Mouse (Mus musculus) cerebellum, postnatal 36 days (tissue): Measurements from ENCODE around the gene Rap1a.

Experiments used
- DNase-seq, 2 experiments: peaks; one replicate each; pipeline ENCODE4 v3.0.0; 2021 to 2022; ENCODE audit warnings: mixed read lengths in 2 of 2

The Rap1a gene

DNA sequence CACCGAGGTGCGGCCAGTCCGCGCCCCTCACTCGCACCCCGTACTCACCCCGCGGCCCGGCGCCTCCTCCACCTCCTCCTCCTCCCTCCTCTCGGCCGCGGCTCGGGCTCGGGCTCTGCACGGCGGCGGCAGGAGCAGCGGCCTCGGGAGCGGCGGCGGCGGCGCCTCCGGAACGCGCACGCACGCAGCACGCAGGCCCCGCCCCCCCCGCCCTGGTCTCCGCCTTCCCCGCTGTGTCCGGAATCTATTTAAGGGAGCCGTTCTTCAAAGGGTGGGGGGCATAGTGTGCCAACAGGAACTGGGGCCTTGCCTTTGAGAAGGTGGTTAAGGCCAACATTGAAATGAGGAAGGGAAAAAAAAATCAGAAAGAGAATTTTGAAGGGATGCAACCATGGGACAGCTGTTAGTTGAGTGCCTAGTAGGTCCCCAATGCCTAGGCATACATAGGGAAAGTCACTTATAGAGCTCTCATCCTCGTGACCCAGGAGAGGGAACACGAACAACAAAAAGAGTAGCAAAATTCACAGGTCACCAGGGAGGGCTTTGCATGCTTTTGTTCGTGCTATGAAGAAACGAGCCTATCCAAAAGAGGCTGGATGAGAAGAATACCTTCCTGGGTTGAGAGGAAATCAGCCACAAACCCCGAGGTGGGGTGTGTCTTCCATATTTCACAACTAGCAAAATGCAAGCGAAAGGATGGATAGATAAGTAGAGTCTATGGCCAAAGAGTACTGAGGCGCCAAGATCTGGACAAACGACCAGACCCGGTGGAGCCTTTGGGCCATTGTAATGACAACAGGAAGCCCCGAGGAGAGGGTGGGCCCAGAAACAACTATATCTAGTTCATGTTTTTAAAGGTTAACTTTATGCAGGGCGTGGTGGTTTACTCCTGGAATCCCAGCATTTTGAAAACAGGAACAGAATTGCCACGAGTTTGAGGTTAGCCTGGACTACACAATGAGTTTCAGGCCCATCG lies at the start of gene Rap1a:
Gene Rap1a (minus strand): TSS at position 146 of the 976 bp plus-strand sequence.
- DNase-seq: peak; percentile 73 to 79

GRCm38 (mm10) chr3:105846294-105847069 lies 45.3 kb upstream of the Rap1a start:
- no peak for DNase-seq

- no peak for DNase-seq
Measured at GRCm38 (mm10) chr3:105839836-105840235, 38.7 kb upstream of the Rap1a start.

DNA sequence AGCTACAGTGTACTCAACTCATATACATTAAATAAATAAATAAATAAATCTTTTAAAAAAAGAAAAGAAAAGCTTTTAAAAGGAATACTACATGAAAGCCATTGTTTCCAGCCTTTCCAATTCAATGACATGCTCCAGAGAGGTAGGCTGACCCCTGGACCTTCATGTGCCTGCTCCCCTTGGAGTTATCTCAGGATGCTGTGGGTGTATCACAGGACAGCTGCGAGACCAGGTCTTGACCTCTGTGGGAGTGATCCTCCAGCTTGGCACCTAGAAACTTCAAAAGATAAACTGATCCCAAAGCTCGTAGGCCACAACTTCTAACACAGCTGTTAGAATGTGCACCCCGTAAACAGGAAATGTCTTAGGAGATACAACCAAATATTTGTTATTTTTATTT lies 37.5 kb upstream of the Rap1a start:
- DNase-seq: no peak

- DNase-seq: no peak
Measured at GRCm38 (mm10) chr3:105836883-105837282, 35.7 kb upstream of the Rap1a start.

DNA sequence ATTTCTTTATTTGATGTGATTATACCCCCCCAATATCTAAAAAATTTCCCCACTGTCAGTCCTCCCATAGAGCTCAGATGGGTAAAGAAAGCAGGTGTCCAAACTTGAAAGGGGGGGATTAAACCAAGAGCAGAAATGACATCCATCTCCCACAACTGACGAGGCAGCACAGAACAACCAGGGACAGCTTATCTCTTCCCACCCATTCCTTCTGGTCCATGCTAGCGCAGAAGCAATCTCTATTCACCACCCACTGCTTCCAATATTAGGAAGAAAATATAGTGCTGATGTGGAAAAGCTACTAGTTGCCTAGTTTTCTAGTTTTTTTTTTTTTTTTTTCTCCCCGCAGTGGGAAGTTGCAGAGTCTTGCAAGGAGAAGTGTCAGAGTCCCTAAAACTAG lies 34.7 kb upstream of the Rap1a start:
- DNase-seq: no peak

DNA sequence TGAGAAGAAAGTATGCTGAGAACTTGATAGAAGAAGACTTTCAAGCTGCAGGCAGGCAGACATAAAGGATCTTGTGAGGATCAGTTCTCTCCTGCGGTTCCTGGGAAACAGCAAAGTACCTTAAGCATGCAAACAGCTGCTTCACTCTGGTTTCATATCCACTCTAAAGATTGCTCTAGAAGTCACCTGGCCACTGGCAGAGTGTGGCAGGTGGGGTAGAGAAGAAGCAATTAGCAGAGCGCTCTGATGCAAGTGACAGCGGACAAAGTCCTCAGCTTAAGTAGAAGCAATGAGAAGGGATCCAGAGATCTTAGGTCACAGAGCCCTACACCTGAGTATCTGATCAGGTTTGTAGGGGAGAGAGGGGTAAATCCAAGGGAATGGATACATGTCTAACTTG lies 30.4 kb upstream of the Rap1a start:
- no peak for DNase-seq

DNA sequence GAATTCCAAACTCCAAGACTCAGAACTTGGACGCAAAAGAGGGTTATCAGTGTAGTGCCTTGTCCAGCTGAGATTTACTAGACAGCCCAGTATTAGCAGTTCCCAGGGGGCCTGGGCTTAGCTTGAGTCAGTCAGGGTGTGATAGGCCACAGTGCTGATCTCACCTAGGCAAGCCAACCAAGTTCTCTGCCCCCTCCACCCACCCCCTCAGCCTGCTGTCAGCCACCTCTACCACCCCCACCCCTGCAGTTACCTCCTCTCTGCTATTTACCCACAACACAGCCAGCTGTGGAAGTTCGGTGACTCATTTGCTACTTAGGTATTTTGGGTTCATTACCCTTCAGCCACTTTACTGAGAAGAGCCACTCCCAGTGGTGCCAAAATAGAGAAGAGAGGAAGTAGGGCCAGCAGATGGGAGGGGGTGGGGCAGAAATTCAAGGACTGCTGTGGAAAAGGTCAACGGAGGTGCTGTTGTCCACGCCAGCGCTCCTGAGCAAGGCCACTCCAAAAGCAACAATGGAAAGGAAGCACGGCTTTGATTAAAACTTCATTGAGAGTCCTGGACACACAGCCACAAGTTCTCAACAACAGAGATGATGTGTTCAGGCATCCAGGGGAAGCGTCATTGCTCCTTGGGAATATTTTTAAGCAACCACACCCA lies 24.5 kb upstream of the Rap1a start:
- no peak for DNase-seq

- no peak for DNase-seq
Measured at GRCm38 (mm10) chr3:105824704-105825103, 23.6 kb upstream of the Rap1a start.

DNA sequence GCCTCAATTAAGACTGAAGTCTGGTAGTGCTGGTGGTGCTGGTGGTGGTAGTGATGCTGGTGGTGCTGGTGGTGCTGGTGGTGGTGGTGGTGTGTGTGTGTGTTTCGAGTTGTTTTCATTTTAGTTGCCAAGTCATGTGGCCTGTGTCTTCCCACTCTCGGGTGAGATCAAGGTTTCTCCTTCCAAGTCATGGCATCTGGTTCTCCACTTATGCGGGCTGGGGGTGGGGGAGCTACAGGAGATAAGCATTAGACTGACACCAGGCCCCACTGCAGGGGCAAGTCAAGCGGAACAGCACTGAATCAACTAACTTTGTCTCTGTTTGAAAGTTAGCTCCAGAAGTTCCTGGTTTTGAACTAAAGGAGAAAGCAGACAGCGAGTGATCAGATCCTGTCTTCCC lies 23.0 kb upstream of the Rap1a start:
- DNase-seq: no peak

GRCm38 (mm10) chr3:105823609-105824008 lies 22.5 kb upstream of the Rap1a start:
- DNase-seq: no peak

DNA sequence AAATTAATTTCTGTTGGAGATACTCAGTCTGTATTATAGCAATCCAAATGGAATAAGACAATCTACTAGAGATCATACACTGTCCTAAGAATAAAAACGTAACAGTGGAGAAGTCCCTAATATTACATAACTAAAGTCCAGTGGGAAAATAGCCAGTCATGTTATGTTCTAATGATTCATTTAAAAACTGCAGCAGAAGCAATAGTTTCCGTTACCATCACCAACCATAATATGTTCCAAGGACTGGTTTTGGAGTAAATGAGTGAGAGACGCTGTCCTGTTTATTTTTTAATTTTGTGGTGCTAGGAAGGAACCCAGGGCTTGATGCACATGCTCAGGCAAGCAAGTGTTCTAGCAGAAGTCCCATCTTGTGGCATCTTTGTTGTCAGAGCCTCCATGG lies 20.4 kb upstream of the Rap1a start:
- DNase-seq: no peak

- no peak for DNase-seq
Measured at GRCm38 (mm10) chr3:105820272-105820671, 19.1 kb upstream of the Rap1a start.

GRCm38 (mm10) chr3:105818130-105819004 lies 17.2 kb upstream of the Rap1a start:
- DNase-seq: no peak

DNA sequence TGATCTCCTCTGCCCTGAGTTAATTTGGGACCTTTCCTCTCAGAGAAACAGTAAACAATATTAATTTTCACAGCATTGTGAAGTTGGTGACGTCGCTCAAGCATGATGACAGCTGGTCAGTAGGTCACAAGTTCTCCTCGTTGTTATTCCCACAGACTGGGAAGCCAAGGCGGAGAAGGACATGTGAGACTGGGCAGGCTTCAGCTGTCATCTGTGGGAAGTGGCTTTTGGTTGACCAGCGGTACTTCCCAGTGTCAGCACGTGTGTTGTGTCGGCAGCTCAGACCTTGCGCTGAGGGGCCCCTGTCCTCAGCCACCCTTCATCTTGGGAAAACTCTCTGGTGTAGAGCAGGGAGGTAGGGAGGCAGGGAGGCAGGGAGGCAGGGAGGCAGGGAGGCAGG lies 15.0 kb upstream of the Rap1a start:
- DNase-seq: no peak

- no peak for DNase-seq
Measured at GRCm38 (mm10) chr3:105815236-105815904, 14.2 kb upstream of the Rap1a start.

GRCm38 (mm10) chr3:105811146-105811545 lies 10.0 kb upstream of the Rap1a start:
- no peak for DNase-seq

- DNase-seq: no peak
Measured at GRCm38 (mm10) chr3:105808179-105809037, 7.3 kb upstream of the Rap1a start.

DNA sequence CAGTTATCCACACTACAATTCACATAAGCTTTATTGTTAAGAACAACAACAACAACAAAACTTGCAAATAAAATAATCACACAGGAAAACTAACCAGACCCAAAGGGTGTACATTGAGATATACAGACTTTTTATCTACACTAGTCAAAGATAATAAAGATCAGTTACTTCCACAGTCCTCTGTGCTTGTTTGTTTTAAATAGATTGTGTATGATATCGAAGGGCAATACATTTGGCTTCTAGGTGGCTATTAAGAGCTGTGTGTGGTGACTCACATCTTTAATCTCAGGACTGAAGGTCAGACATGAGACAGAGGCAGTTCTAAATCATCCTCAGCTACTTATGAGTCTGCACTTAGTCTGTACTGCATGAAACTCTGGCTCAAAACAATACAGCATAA lies 6.5 kb upstream of the Rap1a start:
- DNase-seq: no peak

- DNase-seq: no peak
Measured at GRCm38 (mm10) chr3:105806519-105807249, 5.5 kb upstream of the Rap1a start.
